Mouse (Mus musculus) MEL (cell line): ENCODE measurements around the gene Gm17581. TPM values are rescaled to one million over a fixed set of nuclear protein-coding genes. Genes with fewer than 3 reads are reported as not detected.

Experiments used
- DNase-seq: peaks from one replicate; pipeline ENCODE4 v3.0.0; 2011; ENCODE audit warnings: low read depth, low spot score
- H3K27ac ChIP-seq: 2 replicates; pipeline ENCODE4 v1.5.1; 2012; ENCODE audit warnings: low read depth, mild to moderate bottlenecking, control low read depth, low read length, moderate library complexity; ENCODE audit not compliant: control insufficient read depth
- H3K27me3 ChIP-seq, 2 experiments: fragments of 150-350 bp in 1 of 2; sonication (generic) in 1 of 2; 2 replicates each; pipeline ENCODE4 v1.6.1; 2012; ENCODE audit warnings: low read length in 2 of 2, mild to moderate bottlenecking in 2 of 2, improper control_type of control experiment in 1 of 2, moderate library complexity in 1 of 2; ENCODE audit not compliant: insufficient read depth in 2 of 2, control insufficient read depth in 1 of 2
- H3K36me3 ChIP-seq, 2 experiments: 2 replicates each; pipeline ENCODE4 v1.6.1; 2012 to 2014; ENCODE audit warnings: low read length in 2 of 2, improper control_type of control experiment in 1 of 2, inconsistent platforms in 1 of 2, mild to moderate bottlenecking in 1 of 2; ENCODE audit not compliant: insufficient read depth in 2 of 2, control insufficient read depth in 1 of 2
- H3K4me1 ChIP-seq, 2 experiments: fragments of 150-350 bp in 1 of 2; sonication (generic) in 1 of 2; 2 replicates each; pipeline ENCODE4 v1.6.1; 2012; ENCODE audit warnings: low read length in 2 of 2, improper control_type of control experiment in 1 of 2, mild to moderate bottlenecking in 1 of 2; ENCODE audit not compliant: insufficient read depth in 2 of 2, control insufficient read depth in 1 of 2
- H3K4me3 ChIP-seq, 2 experiments: fragments of 150-350 bp in 1 of 2; sonication (generic) in 1 of 2; 2 replicates each; pipeline ENCODE4 v1.5.1; 2012; ENCODE audit warnings: low read depth in 2 of 2, low read length in 2 of 2, mild to moderate bottlenecking in 2 of 2, moderate library complexity in 2 of 2, control low read depth in 1 of 2, improper control_type of control experiment in 1 of 2; ENCODE audit not compliant: control insufficient read depth in 1 of 2, insufficient read depth in 1 of 2
- H3K79me2 ChIP-seq: 2 replicates; pipeline ENCODE4 v1.6.1; 2012; ENCODE audit warnings: mild to moderate bottlenecking, low read length, moderate library complexity; ENCODE audit not compliant: control insufficient read depth, poor library complexity, insufficient read depth
- H3K9ac ChIP-seq: 2 replicates; pipeline ENCODE4 v1.6.1; 2012; ENCODE audit warnings: low read depth, mild to moderate bottlenecking, control low read depth, low read length, moderate library complexity; ENCODE audit not compliant: control insufficient read depth, poor library complexity, severe bottlenecking
- H3K9me3 ChIP-seq: fragments of 150-350 bp; sonication (generic); replicated peaks from 2 replicates; pipeline ENCODE4 v1.6.1; 2012; ENCODE audit warnings: mild to moderate bottlenecking, low read length, improper control_type of control experiment, moderate library complexity; ENCODE audit not compliant: insufficient read depth
- BHLHE40 ChIP-seq: IDR thresholded peaks from 2 replicates; pipeline ENCODE4 v1.6.1; 2012; ENCODE audit warnings: low read depth, mild to moderate bottlenecking, inconsistent platforms, low read length, improper control_type of control experiment, borderline replicate concordance
- CHD1 ChIP-seq: IDR thresholded peaks from 2 replicates; pipeline ENCODE4 v1.6.1; 2012; ENCODE audit warnings: low read depth, mild to moderate bottlenecking, inconsistent platforms, low read length, improper control_type of control experiment
- CTCF ChIP-seq, 3 experiments: IDR thresholded peaks in 2 of 3; conservative IDR thresholded peaks in 1 of 3; 2 replicates each; pipeline ENCODE4 v1.5.1; 2011 to 2012; ENCODE audit warnings: low read length in 3 of 3, low read depth in 2 of 3, mild to moderate bottlenecking in 2 of 3, improper control_type of control experiment in 1 of 3, inconsistent platforms in 1 of 3, mixed read lengths in 1 of 3, moderate library complexity in 1 of 3; ENCODE audit not compliant: control insufficient read depth in 1 of 3, insufficient read depth in 1 of 3, poor library complexity in 1 of 3, severe bottlenecking in 1 of 3
- E2F4 ChIP-seq: IDR thresholded peaks from 2 replicates; pipeline ENCODE4 v1.6.1; 2011; ENCODE audit warnings: low read depth, low read length, improper control_type of control experiment, borderline replicate concordance
- GATA1 ChIP-seq: IDR thresholded peaks from 2 replicates; pipeline ENCODE4 v1.6.1; 2011; ENCODE audit warnings: low read depth, low read length, improper control_type of control experiment
- JUND ChIP-seq: IDR thresholded peaks from 2 replicates; pipeline ENCODE4 v1.6.1; 2011; ENCODE audit warnings: low read depth, mild to moderate bottlenecking, improper control_type of control experiment, low read length
- MAX ChIP-seq: IDR thresholded peaks from 2 replicates; pipeline ENCODE4 v1.6.1; 2011; ENCODE audit warnings: low read length, improper control_type of control experiment
- MAZ ChIP-seq: IDR thresholded peaks from 2 replicates; pipeline ENCODE4 v1.6.1; 2012; ENCODE audit warnings: low read depth, mild to moderate bottlenecking, inconsistent platforms, low read length, improper control_type of control experiment
- NRF1 ChIP-seq: IDR thresholded peaks from 2 replicates; pipeline ENCODE4 v1.6.1; 2014; ENCODE audit warnings: low read depth, mild to moderate bottlenecking, inconsistent platforms, low read length, improper control_type of control experiment, moderate library complexity; ENCODE audit not compliant: poor library complexity, insufficient read depth, severe bottlenecking
- POLR2AphosphoS5 ChIP-seq: IDR thresholded peaks from 2 replicates; pipeline ENCODE4 v1.6.1; 2012; ENCODE audit warnings: low read depth, borderline replicate concordance, mild to moderate bottlenecking, inconsistent platforms, low read length, moderate library complexity, mixed read lengths
- SIN3A ChIP-seq: IDR thresholded peaks from 2 replicates; pipeline ENCODE4 v1.6.1; 2012; ENCODE audit warnings: low read length, improper control_type of control experiment, inconsistent platforms
- SMC3 ChIP-seq: IDR thresholded peaks from 2 replicates; pipeline ENCODE4 v1.6.1; 2011; ENCODE audit warnings: low read depth, low read length, improper control_type of control experiment
- TAL1 ChIP-seq: IDR thresholded peaks from 2 replicates; pipeline ENCODE4 v1.6.1; 2012; ENCODE audit warnings: mild to moderate bottlenecking, inconsistent platforms, low read length, moderate library complexity, mixed read lengths
- UBTF ChIP-seq: IDR thresholded peaks from 2 replicates; pipeline ENCODE4 v1.6.1; 2012; ENCODE audit warnings: low read depth, mild to moderate bottlenecking, inconsistent platforms, low read length, improper control_type of control experiment, moderate library complexity, borderline replicate concordance; ENCODE audit not compliant: insufficient read depth
- polyA plus RNA-seq, 2 experiments: library from polyadenylated mRNA; stranded (reverse) in 1 of 2; unstranded in 1 of 2; fragments of >175 nt in 1 of 2; fragments of >200 nt in 1 of 2; gene quantifications; 2 replicates each; pipeline versions ENCODE4 v1.2.1 to v1.2.4; 2012; ENCODE audit warnings: low replicate concordance in 2 of 2, low read depth in 1 of 2; ENCODE audit not compliant: insufficient read length in 2 of 2, insufficient read depth in 1 of 2, missing spikeins in 1 of 2
- total RNA-seq: library from RNA; depleted of rRNA; stranded (reverse); fragments of 300-350 nt; gene quantifications from 2 replicates; pipeline ENCODE4 v1.2.3, GENCODE M21; 2012; rRNA removed

Gm17581 gene
- total and polyA plus RNA-seq, 3 experiments, result not detected

- H3K27me3 ChIP-seq, result no peaks in the 10 kb centered on the region
- H3K27ac ChIP-seq, result no peak overlapping the region
- no peak for DNase-seq
- peaks cover 25% of the 10 kb centered on the region for H3K79me2 ChIP-seq
- no peaks in the 10 kb centered on the region for H3K9me3 ChIP-seq
- peaks cover 3 to 6% of the 10 kb centered on the region in 2 experiments; a peak in 2 of 4 replicates for H3K4me1 ChIP-seq
- H3K36me3 ChIP-seq, result peaks cover 0 to 13% of the 10 kb centered on the region in 2 experiments
- H3K4me3 ChIP-seq, result no peak overlapping the region
- TF ChIP-seq JUND (no peak), E2F4 (no peak), CHD1 (no peak), MAX (no peak), UBTF (no peak), MAZ (no peak), NRF1 (no peak), GATA1 (no peak), BHLHE40 (no peak), SIN3A (no peak), TAL1 (no peak), POLR2AphosphoS5 (no peak), CTCF (IDR thresholded peaks at IDR 0.05 in 2 of 3, conservative IDR thresholded peaks at IDR 0.05 in 1 of 3; ENCODE audit: control insufficient read depth in 1 of 3, insufficient read depth in 1 of 3, low read depth in 2 of 3, low read length in 3 of 3, poor library complexity in 1 of 3, severe bottlenecking in 1 of 3) (no peak), SMC3 (no peak)
- no peak overlapping the region for H3K9ac ChIP-seq
These were observed 49.1 kb downstream of the Gm17581 start for GRCm38 (mm10) chr2:155686572-155686971.

Other genes with a start within 250 kb of the Gm17581 start
- gene Acss2, start 217.9 kb downstream of the Gm17581 start, total RNA-seq, result 2.9 and 5.4 TPM in 2 replicates
- 10 to 100 TPM in 1 of 2 experiments, not detected in 1; 11.0 TPM for gene Acss2, start 217.9 kb downstream of the Gm17581 start, polyA plus RNA-seq
- 1.3 and 1.8 TPM in 2 replicates for gene Ggt7, start 217.6 kb downstream of the Gm17581 start, total RNA-seq
- gene Ggt7, start 217.6 kb downstream of the Gm17581 start, polyA plus RNA-seq, result 1 to 10 TPM in 1 of 2 experiments, not detected in 1; 2.1 TPM
- 21.9 and 22.8 TPM in 2 replicates for gene Gss, start 143.1 kb downstream of the Gm17581 start, total RNA-seq
- 10 to 100 TPM in 1 of 2 experiments, not detected in 1; 24.0 TPM for gene Gss, start 143.1 kb downstream of the Gm17581 start, polyA plus RNA-seq
- gene Myh7b, start 124.7 kb downstream of the Gm17581 start, total RNA-seq, result 2.2 and 3.2 TPM in 2 replicates
- gene Myh7b, start 124.7 kb downstream of the Gm17581 start, polyA plus RNA-seq, result 1 to 10 TPM in 1 of 2 experiments, not detected in 1; 5.9 TPM
- gene Trpc4ap, start 43.5 kb downstream of the Gm17581 start, total RNA-seq, result 58.7 and 60.4 TPM in 2 replicates
- gene Trpc4ap, start 43.5 kb downstream of the Gm17581 start, polyA plus RNA-seq, result 100 to 1,000 TPM; 161 to 187 TPM
- gene Edem2, start 6.4 kb downstream of the Gm17581 start, total RNA-seq, result 36.1 and 40.7 TPM in 2 replicates
- 10 to 100 TPM in 1 of 2 experiments, not detected in 1; 43.8 TPM for gene Edem2, start 6.4 kb downstream of the Gm17581 start, polyA plus RNA-seq
- gene Procr, start 15.3 kb upstream of the Gm17581 start, total RNA-seq, result 0.15 TPM in 1 of 2 replicates, not detected in the other
- not detected for gene Procr, start 15.3 kb upstream of the Gm17581 start, polyA plus RNA-seq
- gene Mmp24, start 39.5 kb upstream of the Gm17581 start, total RNA-seq, result 0.23 and 0.27 TPM in 2 replicates
- under 1 TPM in 1 of 2 experiments, not detected in 1; 0.06 TPM for gene Mmp24, start 39.5 kb upstream of the Gm17581 start, polyA plus RNA-seq
- gene BC029722, start 83.6 kb upstream of the Gm17581 start, total RNA-seq, result 5.9 TPM in 2 replicates
- 10 to 100 TPM in 1 of 2 experiments, not detected in 1; 19.7 TPM for gene BC029722, start 83.6 kb upstream of the Gm17581 start, polyA plus RNA-seq
- gene Eif6, start 91.1 kb upstream of the Gm17581 start, total RNA-seq, result 318 and 349 TPM in 2 replicates
- gene Eif6, start 91.1 kb upstream of the Gm17581 start, polyA plus RNA-seq, result 100 to 1,000 TPM in 1 of 2 experiments, not detected in 1; 408 TPM
- 0.04 TPM in 1 of 2 replicates, not detected in the other for gene Fam83c, start 99.0 kb upstream of the Gm17581 start, total RNA-seq
- under 1 TPM in 1 of 2 experiments, not detected in 1; 0.03 TPM for gene Fam83c, start 99.0 kb upstream of the Gm17581 start, polyA plus RNA-seq
- gene Uqcc1, start 194.4 kb upstream of the Gm17581 start, total RNA-seq, result 83.1 and 87.1 TPM in 2 replicates
- gene Uqcc1, start 194.4 kb upstream of the Gm17581 start, polyA plus RNA-seq, result 10 to 100 TPM in 1 of 2 experiments, not detected in 1; 61.0 TPM
- gene Gm15557, start 204.9 kb upstream of the Gm17581 start, total RNA-seq, result not detected in 2 replicates
- not detected for gene Gm15557, start 204.9 kb upstream of the Gm17581 start, polyA plus RNA-seq
- gene Gdf5, start 209.5 kb upstream of the Gm17581 start, total RNA-seq, result not detected in 2 replicates
- under 1 TPM in 1 of 2 experiments, not detected in 1; 0.06 TPM for gene Gdf5, start 209.5 kb upstream of the Gm17581 start, polyA plus RNA-seq
- gene Cep250, start 220.6 kb upstream of the Gm17581 start, total RNA-seq, result 9.8 and 12.8 TPM in 2 replicates
- gene Cep250, start 220.6 kb upstream of the Gm17581 start, polyA plus RNA-seq, result 10 to 100 TPM in 1 of 2 experiments, not detected in 1; 16.4 TPM